Mouse (Mus musculus) cortical plate, adult 2 months (tissue): Measurements from ENCODE around the gene Alox12.

Experiments
- CTCF ChIP-seq: fragments of 200-500 bp; IDR thresholded peaks from 2 replicates; pipeline ENCODE4 v1.5.1; 2011; ENCODE audit warnings: mild to moderate bottlenecking, control low read depth, low read length; ENCODE audit not compliant: insufficient read depth; ENCODE audit errors: extremely low read depth
- POLR2A ChIP-seq: fragments of 200-500 bp; IDR thresholded peaks from 2 replicates; pipeline ENCODE4 v1.6.1; 2011; ENCODE audit warnings: mild to moderate bottlenecking, low read length, control low read depth; ENCODE audit not compliant: insufficient read depth; ENCODE audit errors: extremely low read depth

DNA sequence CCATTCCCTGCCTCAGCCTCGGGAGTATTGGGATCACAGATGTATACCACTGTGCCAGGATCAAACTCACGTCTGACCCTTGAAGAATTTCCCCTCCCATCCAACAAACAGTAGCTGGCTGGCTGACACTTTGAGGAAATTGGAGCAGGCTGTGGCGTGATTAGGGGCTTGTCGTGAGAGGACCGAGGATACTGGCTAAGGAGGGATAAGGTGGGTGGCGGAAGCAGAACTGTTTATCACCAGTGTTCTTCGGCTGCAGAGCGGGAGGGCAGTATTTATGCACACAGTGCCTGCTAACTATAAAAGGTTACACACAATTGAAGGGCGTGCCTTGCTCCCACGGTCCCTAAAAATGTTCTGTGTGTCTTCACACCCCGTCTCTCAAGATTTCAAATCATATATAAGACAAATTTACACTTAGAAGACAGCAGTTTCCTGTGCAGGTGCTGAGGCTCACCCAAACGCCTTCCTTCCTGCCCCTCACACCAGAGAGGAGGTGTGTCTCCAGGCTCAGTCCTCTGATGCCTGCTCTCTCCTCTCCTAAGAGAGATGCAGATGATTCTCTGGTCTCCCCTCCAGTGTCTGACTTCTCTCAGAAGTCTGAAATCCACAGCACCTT is 42.8 kb upstream of the Alox12 start:
- TF ChIP-seq POLR2A, result no peak
- TF ChIP-seq CTCF, result no peak
